Mouse (Mus musculus) frontal cortex, adult 2 months (tissue): Measurements from ENCODE around the gene Gps2. TPM values are rescaled to one million over a fixed set of nuclear protein-coding genes. Genes with fewer than 3 reads are reported as not detected.
"Not testable (repeated sequence)": the region's sequence is repeated elsewhere in the genome, so short reads cannot be mapped to it uniquely, and the experiment has no call there.

Experiments
- DNase-seq, 2 experiments: peaks; one replicate each; pipeline ENCODE4 v3.0.0; 2022; ENCODE audit warnings: low spot score in 1 of 2; ENCODE audit errors: extremely low spot score in 1 of 2
- polyA plus RNA-seq: library from polyadenylated mRNA; depleted of rRNA; stranded (reverse); fragments of >200 nt; gene quantifications from 2 replicates; pipeline ENCODE4 v1.2.3, GENCODE M21; 2012; rRNA removed

Gene Gps2
- polyA plus RNA-seq, 1 experiment: 64.6 TPM

GRCm38 (mm10) chr11:69955618-69956017 is 41.9 kb downstream of the Gps2 start:
- not testable (repeated sequence) for DNase-seq

- no peak for DNase-seq
Observed at GRCm38 (mm10) chr11:69956218-69956617, 42.5 kb downstream of the Gps2 start.

GRCm38 (mm10) chr11:69960616-69961015 is 46.9 kb downstream of the Gps2 start:
- DNase-seq: no peak

GRCm38 (mm10) chr11:69961841-69962240 is 48.2 kb downstream of the Gps2 start:
- no peak for DNase-seq

- no peak for DNase-seq
Observed at GRCm38 (mm10) chr11:69964650-69965270, 51.1 kb downstream of the Gps2 start, which contains the start of gene Cldn7. Cldn7 (plus strand) TSS chr11:69964779.

DNA sequence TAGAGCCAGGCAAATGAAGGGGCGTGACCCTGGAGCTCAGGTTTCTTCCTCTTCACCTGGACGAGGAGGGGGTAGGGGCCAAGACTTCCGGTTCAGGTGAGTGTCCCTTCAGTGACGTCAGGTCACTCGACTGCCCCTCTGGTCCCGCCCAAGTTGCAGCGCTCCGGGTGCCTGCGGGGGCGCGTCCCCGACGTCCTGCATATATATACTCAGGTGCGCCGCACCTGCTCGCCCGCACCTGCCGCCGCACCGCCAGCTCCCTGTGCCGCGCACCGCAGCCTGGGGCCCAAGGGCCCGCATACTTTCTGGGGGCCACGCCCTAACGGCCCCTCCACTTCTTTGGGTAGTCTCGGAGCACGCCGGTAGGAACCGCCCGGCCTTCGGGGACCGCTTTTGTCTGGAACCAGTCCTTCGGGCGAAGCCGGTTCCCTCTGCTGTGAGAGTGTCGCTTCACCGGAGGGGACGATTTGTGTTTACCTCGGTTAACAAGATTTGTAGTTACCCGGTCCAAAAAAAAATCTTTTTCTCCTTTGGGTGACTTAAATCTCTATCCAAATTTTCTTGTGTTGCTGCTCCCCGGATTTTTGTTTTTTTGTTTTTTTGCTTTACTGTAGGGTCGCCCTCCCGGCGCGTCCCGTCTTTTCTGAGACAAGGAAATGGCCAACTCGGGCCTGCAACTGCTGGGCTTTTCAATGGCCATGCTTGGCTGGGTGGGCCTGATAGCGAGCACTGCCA is 51.8 kb downstream of the Gps2 start:
- no peak for DNase-seq

Other genes starting within 250 kb of the Gps2 start
- 13.7 TPM in 2 replicates for gene Cd68, start 247.7 kb upstream of the Gps2 start, polyA plus RNA-seq
- 365 and 370 TPM in 2 replicates for gene Eif4a1, start 241.5 kb upstream of the Gps2 start, polyA plus RNA-seq
- 138 and 154 TPM in 2 replicates for gene Senp3, start 231.8 kb upstream of the Gps2 start, polyA plus RNA-seq
- gene Tnfsf13, start 228.1 kb upstream of the Gps2 start, polyA plus RNA-seq: 5.3 and 5.4 TPM in 2 replicates
- gene Tnfsf12, start 218.0 kb upstream of the Gps2 start, polyA plus RNA-seq: 17.1 and 20.6 TPM in 2 replicates
- 2.9 and 4.9 TPM in 2 replicates for gene Tnfsfm13, start 217.8 kb upstream of the Gps2 start, polyA plus RNA-seq
- 30.9 and 32.6 TPM in 2 replicates for gene Polr2a, start 155.3 kb upstream of the Gps2 start, polyA plus RNA-seq
- not detected in 2 replicates for gene Slc35g3, start 151.9 kb upstream of the Gps2 start, polyA plus RNA-seq
- gene Zbtb4, start 148.0 kb upstream of the Gps2 start, polyA plus RNA-seq: 45.7 and 51.4 TPM in 2 replicates
- 1.4 and 1.9 TPM in 2 replicates for gene Chrnb1, start 117.9 kb upstream of the Gps2 start, polyA plus RNA-seq
- 18.4 and 22.0 TPM in 2 replicates for gene Fgf11, start 112.0 kb upstream of the Gps2 start, polyA plus RNA-seq
- gene Tmem102, start 108.3 kb upstream of the Gps2 start, polyA plus RNA-seq: 0.48 and 0.62 TPM in 2 replicates
- gene Gm39566, start 98.6 kb upstream of the Gps2 start, polyA plus RNA-seq: not detected in 2 replicates
- gene Spem2, start 95.4 kb upstream of the Gps2 start, polyA plus RNA-seq: not detected in 2 replicates
- gene Spem1, start 91.7 kb upstream of the Gps2 start, polyA plus RNA-seq: 0.42 and 0.58 TPM in 2 replicates
- 116 and 125 TPM in 2 replicates for gene Nlgn2, start 76.1 kb upstream of the Gps2 start, polyA plus RNA-seq
- 183 and 212 TPM in 2 replicates for gene Tmem256, start 75.4 kb upstream of the Gps2 start, polyA plus RNA-seq
- 33.6 and 37.6 TPM in 2 replicates for gene Plscr3, start 67.5 kb upstream of the Gps2 start, polyA plus RNA-seq
- 0.14 and 0.17 TPM in 2 replicates for gene Tnk1, start 55.2 kb upstream of the Gps2 start, polyA plus RNA-seq
- gene Tmem95, start 35.9 kb upstream of the Gps2 start, polyA plus RNA-seq: not detected in 2 replicates
- gene Kctd11, start 32.5 kb upstream of the Gps2 start, polyA plus RNA-seq: 1.6 and 1.8 TPM in 2 replicates
- 0.24 and 0.27 TPM in 2 replicates for gene Acap1, start 18.3 kb upstream of the Gps2 start, polyA plus RNA-seq
- gene 2810408A11Rik, start 12.9 kb upstream of the Gps2 start, polyA plus RNA-seq: 0.67 and 1.00 TPM in 2 replicates
- 98.0 and 101 TPM in 2 replicates for gene Neurl4, start 12.8 kb upstream of the Gps2 start, polyA plus RNA-seq
- 630 and 714 TPM in 2 replicates for gene Eif5a, start 8.1 kb downstream of the Gps2 start, polyA plus RNA-seq
- 20.1 and 20.6 TPM in 2 replicates for gene Ybx2, start 21.9 kb downstream of the Gps2 start, polyA plus RNA-seq
- 1.4 and 2.1 TPM in 2 replicates for gene Slc2a4, start 34.3 kb downstream of the Gps2 start, polyA plus RNA-seq
- gene Cldn7, start 50.9 kb downstream of the Gps2 start, polyA plus RNA-seq: 0.10 and 0.34 TPM in 2 replicates
- 117 and 133 TPM in 2 replicates for gene Ctdnep1, start 67.3 kb downstream of the Gps2 start, polyA plus RNA-seq
- gene Elp5, start 68.6 kb downstream of the Gps2 start, polyA plus RNA-seq: 118 and 119 TPM in 2 replicates
- 291 and 371 TPM in 2 replicates for gene Gabarap, start 77.3 kb downstream of the Gps2 start, polyA plus RNA-seq
- 38.9 and 42.2 TPM in 2 replicates for gene Phf23, start 81.9 kb downstream of the Gps2 start, polyA plus RNA-seq
- 34.9 and 35.3 TPM in 2 replicates for gene Dvl2, start 86.7 kb downstream of the Gps2 start, polyA plus RNA-seq
- gene Acadvl, start 101.5 kb downstream of the Gps2 start, polyA plus RNA-seq: 69.8 and 74.0 TPM in 2 replicates
- 697 and 762 TPM in 2 replicates for gene Dlg4, start 103.1 kb downstream of the Gps2 start, polyA plus RNA-seq
- 2.4 and 3.6 TPM in 2 replicates for gene Asgr1, start 140.2 kb downstream of the Gps2 start, polyA plus RNA-seq
- 0.18 and 0.46 TPM in 2 replicates for gene Asgr2, start 178.8 kb downstream of the Gps2 start, polyA plus RNA-seq
- gene Mgl2, start 216.4 kb downstream of the Gps2 start, polyA plus RNA-seq: 0.42 and 0.92 TPM in 2 replicates
- 0.90 and 2.4 TPM in 2 replicates for gene Clec10a, start 242.3 kb downstream of the Gps2 start, polyA plus RNA-seq